16 mouse cellular contexts compared by ENCODE assay signal in the genomic region with DNA sequence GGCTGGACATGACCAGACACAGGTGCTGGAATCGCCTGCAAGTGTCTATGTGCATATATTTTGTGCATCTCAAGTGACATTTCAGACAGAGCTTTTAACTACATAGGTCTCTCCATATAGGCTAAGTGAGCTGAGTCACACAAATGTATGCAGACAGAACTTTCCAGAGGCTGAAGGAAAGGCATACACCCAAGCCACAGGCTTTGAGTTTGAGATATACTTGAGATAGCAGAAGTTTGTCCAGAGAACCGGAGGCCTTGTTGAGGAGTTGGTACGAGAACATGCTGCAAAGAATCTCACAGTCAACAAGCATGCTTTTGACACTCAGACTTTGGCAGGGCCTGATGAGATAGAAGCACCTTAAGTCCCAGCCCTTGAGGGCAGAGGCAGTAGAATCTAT.
"Had no signal": no experiment of that assay in that cellular context is flagged by ENCODE, and none has a peak within 500 bp of the region (broad histone marks: within the 10 kb centered on the region; RNA-seq: fewer than 3 reads in every experiment).

No protein-coding gene starts in this region.

- H3K27ac ChIP-seq: neural tube, embryonic 13.5 days; neural tube, embryonic 15.5 days; stomach, embryonic 15.5 days; stomach, postnatal 0 days had no signal

- H3K9ac ChIP-seq: neural tube, embryonic 13.5 days; neural tube, embryonic 15.5 days; stomach, embryonic 15.5 days had no signal

- H3K27me3 ChIP-seq: neural tube, embryonic 13.5 days; neural tube, embryonic 15.5 days; stomach, embryonic 15.5 days had no signal

- H3K4me1 ChIP-seq: neural tube, embryonic 13.5 days; neural tube, embryonic 15.5 days had no signal

- H3K4me2 ChIP-seq: neural tube, embryonic 13.5 days; neural tube, embryonic 15.5 days; stomach, embryonic 15.5 days had no signal

- H3K36me3 ChIP-seq: neural tube, embryonic 13.5 days; neural tube, embryonic 15.5 days; stomach, embryonic 15.5 days had no signal

- H3K9me3 ChIP-seq: neural tube, embryonic 13.5 days; neural tube, embryonic 15.5 days; stomach, embryonic 15.5 days had no signal

- DNase-seq: retina, postnatal 1 day; right cerebral cortex, adult 18-20 months; right cerebral cortex, postnatal 14 days; right cerebral cortex, postnatal 25 days; right cerebral cortex, postnatal 4 days; spleen, adult 18-20 months; thymus, adult 18-20 months; thymus, adult 2 months; thymus, postnatal 14 days; thymus, postnatal 25 days; thymus, postnatal 36 days; thymus, postnatal 4 days had no signal

- H3K4me3 ChIP-seq: neural tube, embryonic 13.5 days; neural tube, embryonic 15.5 days; stomach, embryonic 15.5 days had no signal
